Mouse (Mus musculus): ENCODE data around the gene Tmem262. TPM values are rescaled to one million over a fixed set of nuclear protein-coding genes. Genes with fewer than 3 reads are reported as not detected.

Gene Tmem262
- polyA plus RNA-seq, 1 experiment from 2014 or later: not detected

DNA sequence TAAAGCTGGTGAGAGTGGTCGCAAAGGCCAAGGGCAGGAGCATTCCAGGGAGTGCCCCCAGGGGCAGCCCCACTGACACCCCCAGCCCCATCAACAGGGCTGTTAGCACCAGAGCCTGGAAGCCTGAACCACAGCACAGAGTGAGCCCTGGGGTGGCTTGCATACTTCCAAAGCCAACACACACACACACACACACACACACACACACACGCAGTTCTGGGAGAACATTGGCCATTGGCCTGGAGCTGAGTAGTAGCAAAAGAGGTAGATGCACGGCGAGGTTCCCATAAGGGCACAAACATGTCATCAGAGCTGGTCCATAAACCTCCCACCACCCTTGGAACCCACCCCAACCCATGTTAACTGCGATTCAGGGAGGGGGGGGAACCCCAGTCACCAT lies 13.3 kb upstream of the Tmem262 start:
- DNase-seq (ENCODE audit: low spot score): no peak
- Histone ChIP-seq H3K9me3 (no peaks in the 10 kb centered on the region), H3K36me3 (peaks cover 34% of the 10 kb centered on the region), H3K4me3 (peak overlapping the region; percentile 66), H3K27me3 (ENCODE audit: insufficient read depth, poor library complexity, severe bottlenecking) (no peaks in the 10 kb centered on the region), H3K27ac (peak overlapping the region; percentile 83), H3K4me1 (peaks cover 45% of the 10 kb centered on the region)
- 32% methylated on average over 5 of the region's 5 CpGs for WGBS

DNA sequence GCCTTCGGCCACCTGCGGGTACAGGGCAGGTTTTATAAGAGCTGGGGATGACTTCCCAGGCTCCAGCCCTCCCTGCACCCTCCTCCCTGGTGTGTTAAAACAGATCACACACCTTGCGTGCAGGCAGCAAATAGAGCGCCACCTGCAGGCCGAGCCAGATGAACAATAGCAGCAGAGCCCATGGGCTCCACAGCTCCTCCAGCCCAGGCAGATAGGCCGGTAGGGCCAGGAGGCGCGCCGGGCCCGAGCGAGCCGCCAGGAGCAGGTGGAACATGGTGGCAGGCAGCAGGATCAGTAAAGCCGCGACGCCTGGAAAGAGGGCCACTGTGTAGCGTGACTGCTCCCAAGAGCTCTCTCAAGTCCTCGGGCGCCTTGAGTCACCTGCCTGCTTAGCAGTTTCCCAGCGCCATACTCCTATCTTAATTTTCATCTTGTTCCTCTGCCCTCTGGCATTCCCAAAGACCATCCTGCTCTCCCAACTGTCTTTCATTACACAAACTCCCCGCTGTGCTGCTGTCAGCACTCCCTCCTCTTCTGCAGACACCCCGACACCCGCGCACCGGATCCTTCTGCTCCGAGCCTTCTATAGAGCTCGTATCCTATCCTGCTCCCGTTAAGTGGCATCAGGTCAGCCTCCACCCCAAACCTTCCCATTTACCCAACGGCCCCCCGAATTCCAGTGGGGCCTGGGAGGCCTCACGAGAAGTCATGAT lies 12.7 kb upstream of the Tmem262 start:
- peak overlapping the region; percentile 66 for H3K4me3 ChIP-seq
- peaks cover 36% of the 10 kb centered on the region for H3K36me3 ChIP-seq
- WGBS: under 1% methylated on average over 30 of the region's 30 CpGs
- H3K4me1 ChIP-seq: peaks cover 39% of the 10 kb centered on the region
- DNase-seq (ENCODE audit: low spot score): peak; percentile 94
- H3K9me3 ChIP-seq: no peaks in the 10 kb centered on the region
- H3K27ac ChIP-seq: peak overlapping the region; percentile 83
- H3K27me3 ChIP-seq (ENCODE audit: insufficient read depth, poor library complexity, severe bottlenecking): no peaks in the 10 kb centered on the region

GRCm38 (mm10) chr19:6067724-6068415 lies 12.0 kb upstream of the Tmem262 start, which contains the start of gene Tm7sf2:
Gene Tm7sf2 (minus strand): TSS chr19:6068373.
- H3K27ac ChIP-seq: peak within 1 kb of the TSS; percentile 83
- H3K36me3 ChIP-seq: peaks cover 40% of the 10 kb centered on the region
- peak within 1 kb of the TSS; percentile 66 for H3K4me3 ChIP-seq
- no peaks in the 10 kb centered on the region for H3K9me3 ChIP-seq
- no peaks in the 10 kb centered on the region for H3K27me3 ChIP-seq (ENCODE audit: insufficient read depth, poor library complexity, severe bottlenecking)
- WGBS: 11% methylated on average over 33 of the region's 33 CpGs
- peak; percentile 97 for DNase-seq (ENCODE audit: low spot score)
- H3K4me1 ChIP-seq: peaks cover 32% of the 10 kb centered on the region

GRCm38 (mm10) chr19:6068951-6069350 lies 10.9 kb upstream of the Tmem262 start:
- WGBS: 79% methylated on average over 4 of the region's 4 CpGs
- peaks cover 49% of the 10 kb centered on the region for H3K36me3 ChIP-seq

DNA sequence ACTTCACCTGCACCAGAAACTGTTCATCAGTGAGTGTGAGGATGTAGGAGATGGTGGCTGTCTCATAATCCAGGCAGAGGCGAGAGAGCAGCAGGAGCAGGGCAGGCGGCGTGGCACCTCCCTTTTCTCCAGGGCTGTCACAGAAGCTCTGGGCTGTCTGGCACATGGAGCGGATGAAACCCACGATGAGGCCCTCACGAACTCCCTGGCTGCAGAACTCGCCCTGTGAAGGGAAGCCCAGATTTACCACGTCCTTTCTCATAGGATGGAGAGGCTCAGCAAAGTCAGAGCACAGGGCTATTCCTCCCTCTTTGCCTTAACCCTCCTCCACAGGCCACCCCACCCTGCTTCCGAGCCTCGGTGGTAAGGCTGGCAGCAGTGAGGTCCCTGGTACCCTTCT lies 10.0 kb upstream of the Tmem262 start:
- no peaks in the 10 kb centered on the region for H3K27me3 ChIP-seq (ENCODE audit: insufficient read depth, poor library complexity, severe bottlenecking)
- peaks cover 57% of the 10 kb centered on the region for H3K36me3 ChIP-seq
- no peaks in the 10 kb centered on the region for H3K9me3 ChIP-seq
- no peak overlapping the region for H3K27ac ChIP-seq
- peaks cover 24% of the 10 kb centered on the region for H3K4me1 ChIP-seq
- WGBS: 88% methylated on average over 10 of the region's 10 CpGs
- no peak for DNase-seq (ENCODE audit: low spot score)
- H3K4me3 ChIP-seq: no peak overlapping the region; the same call in 1 of the 2 replicates

More at GRCm38 (mm10) chr19:6068951-6069350, 10.9 kb upstream of the Tmem262 start:
- no peak for DNase-seq (ENCODE audit: low spot score)
- Histone ChIP-seq H3K4me1 (peaks cover 24% of the 10 kb centered on the region), H3K27ac (no peak overlapping the region; the same call in 1 of the 2 replicates), H3K4me3 (0 out of 2 replicates have a peak overlapping the region, but pooled peaks have one; percentile 18), H3K27me3 (ENCODE audit: insufficient read depth, poor library complexity, severe bottlenecking) (no peaks in the 10 kb centered on the region), H3K9me3 (no peaks in the 10 kb centered on the region)

DNA sequence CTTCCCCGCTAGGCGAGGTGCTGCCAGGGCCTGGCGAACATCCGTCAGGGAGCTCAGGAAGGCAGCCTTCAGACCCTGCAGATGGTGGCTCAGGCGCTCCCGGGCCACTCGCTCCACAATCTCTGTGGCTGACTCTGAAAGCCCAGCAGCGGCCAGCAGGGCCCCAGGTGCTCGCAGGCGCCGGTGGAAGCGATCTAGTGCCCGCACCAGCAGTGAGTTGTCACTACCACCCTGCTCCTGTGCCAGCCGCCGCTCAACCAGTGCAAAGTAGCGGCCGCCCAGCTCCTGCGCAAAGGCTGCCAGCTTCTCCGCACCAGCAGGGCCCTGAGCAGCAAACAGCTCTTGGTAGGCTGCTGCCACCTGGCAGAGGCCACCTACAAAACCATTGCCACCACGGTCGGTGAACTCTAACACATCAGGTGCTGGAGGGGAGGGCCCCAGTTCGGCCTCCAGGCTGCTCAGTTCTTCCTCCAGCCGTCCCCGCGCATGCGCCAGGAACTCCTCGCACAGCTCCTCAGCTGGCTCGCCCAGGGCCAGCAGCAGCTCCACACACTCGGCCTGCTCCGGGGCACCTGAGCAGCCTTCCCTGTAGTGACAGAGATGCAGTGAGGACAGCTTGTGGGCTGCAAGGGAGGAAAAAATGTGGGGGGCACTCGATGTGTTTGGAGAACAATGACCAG lies 9.1 kb upstream of the Tmem262 start:
- Histone ChIP-seq H3K4me3 (no peak overlapping the region), H3K36me3 (peaks cover 63% of the 10 kb centered on the region), H3K27ac (no peak overlapping the region), H3K27me3 (ENCODE audit: insufficient read depth, poor library complexity, severe bottlenecking) (no peaks in the 10 kb centered on the region), H3K9me3 (no peaks in the 10 kb centered on the region), H3K4me1 (peaks cover 24% of the 10 kb centered on the region)
- WGBS: 87% methylated on average over 31 of the region's 31 CpGs
- DNase-seq (ENCODE audit: low spot score): no peak

DNA sequence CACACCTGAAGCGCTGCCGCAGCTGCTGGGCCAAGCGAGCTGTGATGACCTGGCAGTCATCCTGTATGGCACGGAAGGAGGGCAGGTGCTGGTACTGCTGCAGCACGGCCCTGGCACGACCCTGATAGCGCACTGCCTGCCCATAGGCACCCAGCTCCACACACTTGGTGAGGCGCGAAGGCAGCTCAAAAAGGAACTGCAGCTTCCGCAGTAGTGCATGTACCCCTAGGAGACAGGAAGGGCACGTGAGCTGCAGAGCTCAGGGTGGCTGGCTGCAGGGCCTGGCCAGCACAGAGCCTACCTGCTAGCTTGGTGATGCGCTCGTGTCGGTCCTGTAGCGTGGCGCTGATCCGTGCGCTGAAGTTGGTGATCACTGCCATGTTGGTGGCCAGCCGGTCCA lies 8.6 kb upstream of the Tmem262 start:
- 91% methylated on average over 19 of the region's 19 CpGs for WGBS
- Histone ChIP-seq H3K4me1 (peaks cover 27% of the 10 kb centered on the region), H3K27me3 (ENCODE audit: insufficient read depth, poor library complexity, severe bottlenecking) (no peaks in the 10 kb centered on the region), H3K9me3 (no peaks in the 10 kb centered on the region), H3K4me3 (no peak overlapping the region), H3K36me3 (peaks cover 63% of the 10 kb centered on the region), H3K27ac (no peak overlapping the region)
- DNase-seq (ENCODE audit: low spot score): no peak

GRCm38 (mm10) chr19:6073889-6074288 lies 5.9 kb upstream of the Tmem262 start:
- Histone ChIP-seq H3K4me3 (no peak overlapping the region), H3K9me3 (no peaks in the 10 kb centered on the region), H3K4me1 (peaks cover 8% of the 10 kb centered on the region), H3K36me3 (peaks cover 56% of the 10 kb centered on the region), H3K27ac (no peak overlapping the region), H3K27me3 (ENCODE audit: insufficient read depth, poor library complexity, severe bottlenecking) (no peaks in the 10 kb centered on the region)
- 92% methylated on average over 5 of the region's 5 CpGs for WGBS
- DNase-seq (ENCODE audit: low spot score): no peak

- H3K9me3 ChIP-seq: no peaks in the 10 kb centered on the region
Measured at GRCm38 (mm10) chr19:6076564-6077393, 3.1 kb upstream of the Tmem262 start, which contains the start of gene Vps51. Gene Vps51 (minus strand): TSS chr19:6077231.

DNA sequence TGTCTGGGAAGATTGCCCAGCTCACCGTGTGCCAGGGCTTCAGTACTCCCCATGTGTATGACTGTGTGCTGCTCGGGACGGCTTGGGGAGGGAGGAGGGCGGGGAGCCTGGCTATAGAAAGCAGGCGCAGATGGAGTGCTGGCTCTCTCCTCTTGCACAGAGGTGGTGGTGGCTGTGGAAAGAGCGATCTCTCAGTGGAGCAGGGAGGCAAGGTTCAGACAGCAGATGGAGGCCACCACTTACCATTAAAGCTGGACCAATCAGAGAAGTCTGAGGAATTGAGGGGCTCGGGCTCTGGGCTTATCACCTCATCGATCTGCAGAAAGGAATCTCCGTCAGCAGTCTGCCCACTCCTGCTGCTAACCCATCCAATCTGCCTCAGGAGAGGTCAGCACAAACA lies 2.3 kb downstream of the Tmem262 start, which contains the start of gene Gm28374:
Gm28374 (minus strand) TSS at position 101 of the 400 bp plus-strand sequence.
- H3K4me3 ChIP-seq: no peak within 1 kb of the TSS
- H3K4me1 ChIP-seq: peaks cover 16% of the 10 kb centered on the region
- no peak for DNase-seq (ENCODE audit: low spot score)
- H3K36me3 ChIP-seq: peaks cover 44% of the 10 kb centered on the region
- no peaks in the 10 kb centered on the region for H3K27me3 ChIP-seq (ENCODE audit: insufficient read depth, poor library complexity, severe bottlenecking)
- H3K27ac ChIP-seq: no peak within 1 kb of the TSS
- 80% methylated on average over 9 of the region's 9 CpGs for whole genome bisulfite sequencing
- H3K9me3 ChIP-seq: no peaks in the 10 kb centered on the region

More at GRCm38 (mm10) chr19:6076564-6077393, 3.1 kb upstream of the Tmem262 start, which contains the start of gene Vps51:
- Histone ChIP-seq H3K36me3 (peaks cover 49% of the 10 kb centered on the region), H3K4me1 (peaks cover 8% of the 10 kb centered on the region), H3K27ac (peak within 1 kb of the TSS; percentile 89), H3K27me3 (ENCODE audit: insufficient read depth, poor library complexity, severe bottlenecking) (no peaks in the 10 kb centered on the region), H3K4me3 (peak within 1 kb of the TSS; percentile 72)
- peak; percentile 93 for DNase-seq (ENCODE audit: low spot score)
- 2% methylated on average over 33 of the region's 33 CpGs for WGBS

DNA sequence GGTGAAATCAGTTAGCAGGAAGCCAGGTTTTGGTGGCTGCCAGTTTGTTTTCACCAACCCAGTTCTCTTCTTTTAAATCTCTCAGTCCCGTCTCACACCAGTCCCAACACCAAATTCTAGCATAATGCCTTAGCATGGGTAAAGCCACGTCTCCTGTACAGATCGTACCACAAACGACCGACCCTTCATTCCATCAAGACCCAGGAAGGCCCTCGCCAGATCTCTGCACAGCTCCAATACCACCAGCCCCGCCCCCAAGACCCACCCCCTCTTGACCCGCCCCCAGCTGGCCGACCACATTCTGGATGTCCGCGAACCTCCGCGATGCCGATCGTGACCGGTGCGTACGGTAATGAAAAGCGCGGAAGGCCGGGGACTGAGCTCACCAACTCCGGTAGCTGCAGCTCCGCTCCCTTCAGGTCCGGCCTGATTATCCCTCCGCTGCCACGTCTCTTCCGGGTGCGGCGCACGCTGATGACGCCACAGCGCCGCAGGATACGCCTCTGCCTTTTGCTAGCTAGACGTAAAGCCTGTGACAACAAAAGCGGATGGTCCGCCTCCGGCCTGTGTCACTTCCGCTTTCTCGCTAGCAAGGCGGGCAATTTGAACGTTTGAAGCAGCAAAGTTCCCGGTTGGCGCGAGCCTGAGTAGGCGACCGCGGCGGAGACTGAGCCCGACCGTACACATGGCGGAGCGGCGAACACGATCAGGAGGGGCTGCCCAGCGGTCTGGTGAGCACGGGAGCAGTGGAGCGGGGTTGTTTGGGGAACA lies 4.8 kb downstream of the Tmem262 start, which contains the start of the genes Zfpl1 and Cdca5:
Zfpl1 (minus strand) TSS at position 479 of the 771 bp plus-strand sequence.
Cdca5 (plus strand) TSS at position 506 of the 771 bp plus-strand sequence.
- Histone ChIP-seq H3K27ac (peak within 1 kb of the TSS; percentile 87), H3K36me3 (peaks cover 64% of the 10 kb centered on the region), H3K4me3 (peak within 1 kb of the TSS; percentile 81), H3K9me3 (no peaks in the 10 kb centered on the region), H3K27me3 (ENCODE audit: insufficient read depth, poor library complexity, severe bottlenecking) (no peaks in the 10 kb centered on the region), H3K4me1 (peaks cover 16% of the 10 kb centered on the region)
- peak; percentile 98 for DNase-seq (ENCODE audit: low spot score)
- WGBS: under 1% methylated on average over 58 of the region's 58 CpGs
